Mouse (Mus musculus): ENCODE results near the gene Imp3.
"Not testable (repeated sequence)": the region's sequence is repeated elsewhere in the genome, so short reads cannot be mapped to it uniquely, and the experiment has no call there.

The Imp3 gene

DNA sequence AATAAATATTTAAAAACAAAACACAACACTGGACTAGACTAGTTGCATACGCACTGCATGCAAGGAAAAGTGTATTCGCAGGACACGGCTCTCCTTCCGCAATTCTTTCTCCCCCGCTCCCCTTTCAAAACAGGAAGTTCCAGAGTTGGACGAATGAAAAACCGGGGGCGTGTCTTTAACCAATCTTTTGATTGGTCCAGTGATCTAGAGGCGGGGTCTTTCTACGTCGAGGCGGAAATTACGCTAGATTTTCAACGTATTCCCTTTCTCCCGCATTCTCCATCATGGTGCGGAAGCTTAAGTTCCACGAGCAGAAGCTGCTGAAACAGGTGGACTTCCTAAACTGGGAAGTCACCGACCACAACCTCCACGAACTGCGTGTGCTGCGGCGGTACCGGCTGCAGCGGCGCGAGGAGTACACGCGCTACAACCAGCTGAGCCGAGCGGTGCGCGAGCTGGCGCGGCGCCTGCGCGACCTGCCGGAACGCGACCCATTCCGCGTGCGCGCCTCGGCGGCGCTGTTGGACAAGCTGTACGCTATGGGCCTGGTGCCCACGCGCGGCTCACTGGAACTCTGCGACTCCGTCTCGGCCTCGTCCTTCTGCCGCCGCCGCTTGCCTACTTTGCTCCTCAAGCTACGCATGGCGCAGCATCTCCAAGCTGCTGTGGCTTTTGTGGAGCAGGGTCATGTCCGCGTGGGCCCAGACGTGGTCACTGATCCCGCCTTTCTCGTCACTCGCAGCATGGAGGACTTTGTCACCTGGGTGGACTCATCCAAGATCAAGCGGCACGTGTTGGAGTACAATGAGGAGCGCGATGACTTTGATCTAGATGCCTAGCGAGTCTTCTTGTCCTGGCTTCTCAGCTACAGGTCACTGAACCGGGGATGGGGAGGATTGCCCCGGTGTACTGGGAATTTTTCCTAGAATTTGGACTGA, at the start of gene Imp3:
Gene Imp3, plus strand, starts transcription at position 253 of the 938 bp plus-strand sequence.
- DNase-seq (ENCODE audit: low read depth, low spot score): peak; percentile 94

DNA sequence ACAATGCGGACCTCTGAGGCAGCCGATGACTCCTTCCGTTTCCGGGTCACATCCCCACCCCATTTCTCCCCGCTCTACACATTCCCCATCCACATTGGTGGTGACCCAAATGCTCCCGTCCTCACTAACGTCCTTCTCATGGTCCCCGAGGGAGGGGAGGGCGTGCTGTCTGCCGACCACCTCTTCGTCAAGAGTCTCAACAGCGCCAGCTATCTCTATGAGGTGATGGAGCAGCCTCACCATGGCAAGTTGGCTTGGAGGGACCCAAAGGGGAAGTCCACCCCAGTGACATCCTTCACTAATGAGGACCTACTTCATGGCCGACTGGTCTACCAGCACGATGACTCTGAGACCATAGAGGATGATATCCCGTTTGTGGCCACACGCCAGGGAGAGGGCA, 49.7 kb upstream of the Imp3 start:
- no peak for DNase-seq (ENCODE audit: low read depth, low spot score)

DNA sequence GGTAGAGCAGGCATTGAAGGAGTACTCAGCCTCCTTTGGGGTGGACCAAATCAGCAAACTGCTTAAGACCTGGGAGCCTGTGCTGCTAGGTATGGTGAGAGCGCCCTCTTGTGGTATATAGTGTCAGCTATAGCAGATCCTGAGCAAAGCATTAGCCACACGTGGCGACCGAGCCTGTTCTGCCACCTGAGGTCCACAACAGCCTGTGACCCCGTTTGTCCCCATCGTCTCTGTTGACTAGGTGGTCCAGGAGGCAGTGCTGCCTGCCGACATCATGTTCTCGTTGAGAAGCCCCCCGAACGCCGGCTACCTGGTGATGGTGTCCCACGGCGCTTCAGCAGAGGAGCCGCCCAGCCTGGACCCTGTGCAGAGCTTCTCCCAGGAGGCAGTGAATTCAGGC, 47.5 kb upstream of the Imp3 start:
- peak; percentile 73 for DNase-seq (ENCODE audit: low read depth, low spot score)

DNA sequence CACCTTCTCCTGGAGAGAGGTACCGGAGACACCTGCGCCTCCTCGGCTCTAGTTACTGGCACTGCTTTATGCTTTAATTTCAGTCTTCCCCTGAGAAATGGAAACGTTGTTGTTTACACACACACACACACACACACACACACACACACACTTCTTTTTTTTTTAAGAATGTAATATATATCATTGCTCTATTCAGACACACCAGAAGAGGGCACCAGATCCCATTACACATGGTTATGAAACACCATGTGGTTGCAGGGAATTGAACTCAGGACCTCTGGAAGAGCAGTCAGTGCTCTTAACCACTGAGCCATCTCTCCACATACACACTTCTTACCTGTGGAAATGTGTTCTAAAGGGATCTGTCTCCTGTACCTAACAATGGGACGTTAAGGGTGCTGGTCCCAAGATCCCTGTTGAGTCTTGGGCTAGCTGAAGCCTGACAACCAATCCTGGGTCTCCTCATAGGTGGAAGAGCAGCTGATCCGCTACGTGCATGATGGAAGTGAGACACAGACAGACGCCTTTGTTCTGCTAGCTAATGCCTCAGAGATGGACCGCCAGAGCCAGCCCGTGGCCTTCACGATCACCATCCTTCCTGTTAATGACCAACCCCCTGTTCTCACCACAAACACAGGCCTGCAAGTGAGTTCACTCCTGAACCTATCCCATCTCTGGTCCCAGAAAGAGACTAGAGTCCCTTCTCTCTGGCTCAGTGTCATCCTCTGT, 46.6 kb upstream of the Imp3 start:
- no peak for DNase-seq (ENCODE audit: low read depth, low spot score)

DNA sequence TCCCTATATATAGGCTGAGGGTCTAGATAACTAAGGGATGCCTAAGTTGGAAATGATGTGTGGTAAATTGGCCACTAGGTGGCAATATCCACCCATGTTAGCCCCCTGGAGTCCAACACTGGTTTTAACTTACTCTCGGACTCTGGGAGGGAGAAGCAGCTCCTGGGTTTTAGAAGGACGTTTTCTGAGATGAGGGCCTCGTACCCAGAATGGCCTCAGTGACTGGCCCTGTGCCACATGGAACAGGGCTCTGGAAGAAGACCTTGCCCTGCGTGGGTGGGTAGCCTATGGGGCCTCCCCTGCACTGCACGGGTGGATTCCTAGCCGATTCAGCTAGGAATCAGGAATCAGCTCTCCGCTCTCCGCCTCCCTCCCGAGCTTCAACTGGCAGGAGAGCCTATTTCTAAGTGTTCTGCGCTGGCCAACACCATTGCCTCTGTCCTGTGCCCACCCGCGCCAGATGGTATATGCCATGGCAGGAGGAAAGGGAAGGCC, 45.7 kb upstream of the Imp3 start:
- peak; percentile 60 for DNase-seq (ENCODE audit: low read depth, low spot score)

DNA sequence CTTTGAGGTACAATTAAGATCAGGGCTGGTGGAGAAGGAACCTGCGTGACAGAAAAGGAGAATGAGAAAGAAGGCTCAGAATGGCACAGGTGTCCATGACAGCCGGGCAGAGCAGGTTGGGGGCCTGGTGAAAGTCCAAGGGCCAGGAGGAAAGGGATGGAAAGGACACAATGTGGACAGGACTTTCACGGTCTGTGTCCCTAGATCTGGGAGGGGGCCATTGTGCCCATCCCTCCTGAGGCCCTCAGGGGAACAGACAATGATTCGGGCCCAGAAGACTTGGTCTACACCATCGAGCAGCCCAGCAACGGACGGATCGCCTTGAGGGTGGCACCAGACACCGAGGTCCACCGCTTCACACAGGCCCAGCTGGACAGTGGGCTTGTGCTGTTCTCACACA, 45.2 kb upstream of the Imp3 start:
- no peak for DNase-seq (ENCODE audit: low read depth, low spot score)

DNA sequence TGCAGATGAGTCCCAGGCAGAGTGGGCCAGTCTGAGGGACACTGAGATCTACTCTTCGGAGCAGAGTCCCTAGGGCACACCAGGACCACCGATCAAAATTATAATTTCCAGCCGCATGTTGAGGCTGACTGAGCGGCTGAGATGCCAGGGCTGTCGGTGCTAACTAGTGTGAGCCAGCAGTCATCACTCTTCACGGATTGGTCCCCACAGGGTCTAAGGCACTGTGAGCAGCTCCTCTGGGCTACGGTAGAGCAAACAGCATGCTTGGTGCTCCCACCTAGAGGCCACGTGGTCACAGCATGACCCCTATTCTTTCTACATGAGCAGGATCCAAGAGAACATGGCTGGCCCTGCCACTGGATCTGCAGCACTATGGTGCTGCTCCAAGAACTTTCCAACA, 44.0 kb upstream of the Imp3 start:
- no peak for DNase-seq (ENCODE audit: low read depth, low spot score)

DNA sequence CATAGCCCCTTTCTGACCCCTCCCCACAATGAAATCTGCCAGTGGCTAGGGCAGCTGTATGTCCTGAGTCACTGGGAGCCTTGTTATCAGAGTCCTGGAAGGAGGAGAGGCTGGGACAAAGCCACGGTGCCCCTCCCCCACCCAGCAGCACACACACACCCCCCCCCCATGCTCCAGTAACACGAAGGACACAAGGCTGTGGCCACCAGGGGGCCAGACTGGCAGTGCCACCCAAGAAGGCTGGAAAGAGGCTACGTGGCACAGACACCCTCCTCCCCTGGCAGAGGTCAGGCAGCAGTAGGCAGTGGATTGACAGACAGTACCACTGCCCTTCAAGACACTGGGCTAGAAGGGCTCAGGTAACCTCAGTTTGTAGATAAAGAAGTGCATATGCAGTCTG, 43.3 kb upstream of the Imp3 start:
- DNase-seq (ENCODE audit: low read depth, low spot score): no peak

DNA sequence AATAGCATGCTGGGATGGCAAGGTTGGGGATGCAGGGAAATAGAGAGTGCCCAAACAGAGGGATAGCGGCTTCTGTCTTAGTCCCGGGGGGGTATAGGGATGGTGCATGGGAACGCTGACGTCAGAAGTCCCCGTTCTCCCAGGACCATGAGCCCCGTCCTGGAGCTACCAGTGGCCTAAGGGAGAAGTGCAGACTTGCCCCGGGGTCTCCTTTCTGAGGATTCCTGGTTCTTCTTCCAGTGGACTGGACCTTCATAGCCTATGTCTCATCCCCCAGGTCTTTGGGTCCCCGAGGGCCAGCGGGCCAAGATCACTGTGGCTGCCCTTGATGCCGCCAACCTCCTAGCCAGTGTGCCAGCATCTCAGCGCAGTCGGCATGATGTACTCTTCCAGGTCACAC, 40.5 kb upstream of the Imp3 start:
- DNase-seq (ENCODE audit: low read depth, low spot score): no peak

DNA sequence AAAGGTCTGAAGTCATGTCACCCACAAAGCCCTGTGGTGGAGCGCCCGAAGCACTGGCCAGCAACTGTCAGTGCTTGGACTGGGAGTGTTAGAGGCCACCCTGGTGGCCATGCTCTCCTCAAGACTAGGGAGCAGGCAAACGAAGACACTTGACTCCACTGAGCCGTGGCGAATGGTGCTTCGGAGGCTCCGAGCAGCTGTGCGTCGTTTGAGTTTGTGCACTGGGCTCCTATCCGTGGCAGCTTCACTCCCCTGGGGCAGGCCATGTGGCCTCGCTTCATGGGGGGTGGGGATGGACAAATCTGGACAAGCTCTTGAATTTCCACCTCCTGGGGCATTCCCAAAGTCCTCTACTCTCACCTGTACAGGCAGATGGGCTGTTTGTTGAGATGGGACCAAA, 37.9 kb upstream of the Imp3 start:
- DNase-seq (ENCODE audit: low read depth, low spot score): no peak

DNA sequence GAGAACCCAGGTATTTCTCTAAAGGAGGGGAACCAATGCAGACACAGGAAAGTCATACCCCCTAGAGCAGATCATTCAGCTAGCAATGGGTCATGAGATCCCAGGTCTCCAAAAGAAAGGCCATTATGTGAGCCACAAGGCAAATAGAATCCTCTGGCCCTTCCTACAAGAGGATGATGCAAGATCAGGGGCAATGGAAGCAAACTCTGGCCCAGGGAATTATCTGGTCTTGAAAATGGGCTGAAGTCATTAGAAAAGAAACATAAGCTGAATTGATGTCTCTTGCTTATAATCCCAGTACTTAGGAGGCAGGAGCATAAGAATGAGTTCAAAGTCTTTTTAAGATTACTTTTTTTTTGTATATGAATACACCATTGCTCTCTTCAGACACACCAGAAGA, 37.2 kb upstream of the Imp3 start:
- DNase-seq (ENCODE audit: low read depth, low spot score): no peak

DNA sequence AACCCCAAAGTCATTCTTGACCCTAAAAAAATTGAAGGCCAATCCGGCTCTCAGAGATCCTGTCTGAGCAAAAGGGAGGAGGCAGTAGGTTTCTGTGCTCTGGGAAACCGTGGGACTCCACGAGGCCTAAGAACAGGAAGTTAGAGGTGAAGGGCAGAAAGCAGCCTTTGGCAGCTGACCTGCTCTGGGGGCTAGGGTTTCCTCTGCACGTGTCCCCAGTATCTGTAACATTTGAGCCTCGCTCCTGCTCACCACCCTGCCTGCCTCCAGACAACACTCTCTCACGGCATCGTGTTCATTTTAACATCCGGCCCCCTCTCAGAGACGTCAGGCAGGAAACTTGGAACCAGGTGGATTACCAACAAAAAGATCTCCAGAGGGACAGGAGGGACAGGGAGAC, 36.7 kb upstream of the Imp3 start:
- no peak for DNase-seq (ENCODE audit: low read depth, low spot score)

DNA sequence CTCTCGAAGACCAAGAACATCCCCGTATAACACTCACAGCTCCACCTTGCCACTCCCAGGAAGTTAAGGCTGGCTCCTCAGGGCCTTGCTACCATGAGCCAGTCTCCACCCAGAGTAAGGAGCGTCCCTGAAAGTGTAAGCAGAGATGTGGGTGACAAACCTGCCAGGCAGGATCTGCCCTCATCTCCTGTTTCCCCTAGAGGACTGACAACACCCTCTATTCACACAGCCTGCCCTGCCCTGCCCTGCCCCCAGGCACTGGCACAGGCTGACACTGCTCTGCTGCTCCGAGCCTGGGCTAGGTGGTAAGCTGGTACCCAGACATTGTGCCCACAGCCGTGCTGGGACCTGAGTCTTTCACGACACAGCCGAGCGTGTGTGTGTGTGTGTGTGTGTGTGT, 36.1 kb upstream of the Imp3 start:
- no peak for DNase-seq (ENCODE audit: low read depth, low spot score)

DNA sequence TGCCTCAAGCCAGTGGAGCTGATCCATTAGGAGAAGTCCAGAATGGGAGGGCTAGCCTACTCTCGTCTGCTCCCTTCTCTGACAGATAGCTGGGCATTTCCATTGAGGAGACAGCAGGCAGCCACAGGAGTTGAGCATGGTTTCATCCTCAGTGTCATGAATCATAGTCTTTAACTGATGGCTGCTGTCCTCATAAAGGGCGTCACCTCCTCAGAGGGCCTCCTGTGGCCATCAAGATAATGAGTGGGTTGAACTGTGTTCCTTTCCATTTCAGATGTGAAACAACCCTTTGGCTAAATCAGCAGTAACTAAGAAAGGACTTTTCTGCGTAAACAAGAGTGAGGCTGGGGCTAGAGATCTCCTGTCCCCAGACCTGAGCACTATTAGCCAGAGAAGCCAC, 33.6 kb upstream of the Imp3 start:
- no peak for DNase-seq (ENCODE audit: low read depth, low spot score)

DNA sequence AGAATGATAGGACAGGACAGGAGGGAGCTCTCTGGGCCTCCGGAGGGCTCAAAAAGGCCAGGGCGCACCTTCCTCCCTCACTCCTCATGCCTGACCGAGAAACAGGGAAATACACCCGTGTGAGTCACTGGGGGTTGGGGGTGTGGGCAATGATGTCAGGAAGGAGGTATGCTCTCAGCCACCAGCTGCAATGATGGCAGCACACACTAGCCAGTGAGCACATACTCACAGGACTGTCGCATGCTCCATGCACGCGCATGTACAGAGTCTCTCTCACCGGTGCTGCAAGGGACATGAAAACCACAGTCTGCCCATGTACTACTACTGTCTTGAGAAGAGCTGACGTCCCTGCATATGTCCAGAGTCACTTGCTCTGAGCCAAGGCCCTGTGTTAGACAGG, 29.7 kb upstream of the Imp3 start:
- DNase-seq (ENCODE audit: low read depth, low spot score): no peak

DNA sequence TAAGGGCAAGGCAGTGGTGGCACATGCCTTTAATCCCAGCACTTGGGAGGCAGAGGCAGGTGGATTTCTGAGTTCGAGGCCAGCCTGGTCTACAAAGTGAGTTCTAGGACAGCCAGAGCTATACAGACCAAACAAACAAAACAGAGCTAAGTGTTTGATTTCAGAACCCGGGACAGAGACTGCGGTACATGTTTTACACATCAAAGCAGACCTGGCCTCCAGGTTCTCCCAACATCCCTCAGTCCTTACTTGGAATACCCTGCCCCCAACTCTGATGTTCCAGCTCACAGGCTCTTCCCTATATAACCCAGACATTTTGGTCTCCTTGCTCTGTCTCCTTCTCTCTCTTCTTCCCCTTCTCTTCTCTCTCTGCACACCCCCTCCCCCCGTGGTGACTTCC, 27.3 kb upstream of the Imp3 start:
- DNase-seq (ENCODE audit: low read depth, low spot score): not testable (repeated sequence)

DNA sequence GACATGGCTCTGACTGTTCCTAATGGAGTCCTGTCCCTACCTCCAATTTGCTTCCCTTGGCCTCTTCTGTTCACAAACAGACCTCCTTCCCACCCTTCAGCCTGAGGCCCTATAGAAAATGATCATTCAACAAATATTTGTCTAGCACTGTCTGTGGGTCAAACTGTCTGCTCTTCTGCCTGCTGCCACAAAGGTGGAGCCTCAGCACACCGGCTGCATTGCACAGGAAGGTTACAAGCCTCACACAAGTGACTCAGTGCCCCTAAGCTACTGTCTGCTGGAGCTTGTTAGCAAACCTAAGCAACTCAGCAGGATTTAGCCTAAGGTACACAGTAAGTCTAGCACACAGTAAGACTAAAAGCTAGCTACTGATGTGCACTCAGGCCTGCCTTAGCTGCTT, 26.3 kb upstream of the Imp3 start:
- DNase-seq (ENCODE audit: low read depth, low spot score): no peak

DNA sequence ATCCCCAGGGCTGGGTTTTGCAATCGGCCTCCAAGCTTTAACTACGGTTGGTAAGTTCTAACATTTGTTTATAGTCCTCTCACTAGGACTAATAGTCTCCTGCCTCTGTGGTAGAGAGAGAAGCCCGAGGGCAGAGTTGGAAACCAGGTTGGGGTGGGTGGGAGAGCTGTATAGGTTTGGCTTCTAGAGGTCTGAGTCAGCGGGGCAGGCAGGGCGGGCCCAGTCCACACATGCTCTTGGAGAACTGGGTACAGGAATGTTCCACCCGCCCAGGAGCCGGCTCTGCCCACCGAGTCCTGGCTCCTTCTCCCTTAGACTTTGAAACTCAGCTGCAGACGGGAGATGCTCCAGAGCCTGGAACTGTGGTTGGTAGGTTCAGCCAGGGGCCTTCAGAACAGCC, 23.3 kb upstream of the Imp3 start:
- DNase-seq (ENCODE audit: low read depth, low spot score): no peak

DNA sequence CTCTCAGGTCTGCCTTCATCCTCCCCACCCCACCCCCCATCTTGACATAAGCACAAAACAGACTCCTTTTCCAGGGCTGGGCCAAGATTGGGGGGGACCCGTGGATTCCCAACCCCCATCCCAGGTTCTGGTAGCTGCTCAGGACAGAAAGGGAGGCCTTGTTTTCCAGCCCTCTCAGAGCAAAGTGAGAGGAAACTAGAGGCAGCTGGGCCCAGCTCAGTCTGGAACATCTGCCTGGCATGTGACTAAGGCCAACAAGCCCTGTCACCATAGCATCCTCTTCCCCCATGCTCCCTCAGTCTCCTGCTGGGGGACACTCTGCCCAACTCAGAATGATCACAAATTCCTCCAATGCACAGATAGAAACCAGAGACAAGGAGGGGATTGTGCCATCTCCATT, 22.2 kb upstream of the Imp3 start:
- no peak for DNase-seq (ENCODE audit: low read depth, low spot score)

DNA sequence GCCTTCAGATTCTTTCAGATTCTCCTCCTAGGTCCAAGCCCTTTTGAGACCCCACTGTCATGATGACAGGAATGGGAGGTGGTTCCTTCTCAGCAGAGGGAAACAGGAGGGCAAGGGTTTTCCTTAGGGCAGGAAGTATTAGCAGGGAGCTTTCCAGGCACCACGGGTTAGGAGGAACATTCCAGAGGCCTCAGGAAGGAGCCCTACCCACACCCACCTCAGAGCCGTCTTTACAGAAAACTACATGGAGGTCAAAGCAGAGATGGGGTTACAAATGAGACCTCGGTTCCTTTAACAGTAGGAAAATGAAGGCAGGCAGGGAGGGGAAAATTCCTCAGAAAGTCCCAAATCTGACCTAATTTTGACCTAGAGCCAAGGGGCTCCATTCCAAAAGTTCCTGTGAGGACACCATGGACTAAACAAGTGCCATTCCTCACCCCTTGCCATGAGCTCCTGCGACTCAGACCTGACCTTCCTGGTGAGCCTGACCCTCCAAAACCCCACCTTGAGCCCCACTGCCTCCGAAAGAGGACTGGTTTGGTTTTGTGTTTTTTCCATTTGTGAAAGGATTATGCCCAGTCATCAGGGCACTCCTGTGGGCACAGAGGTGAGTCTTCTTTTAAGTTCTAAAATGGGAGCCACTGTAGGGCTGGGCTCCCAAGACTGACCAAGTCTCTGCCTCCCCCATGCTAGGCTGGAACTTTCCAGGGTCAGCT, 21.4 kb upstream of the Imp3 start:
- no peak for DNase-seq (ENCODE audit: low read depth, low spot score)

DNA sequence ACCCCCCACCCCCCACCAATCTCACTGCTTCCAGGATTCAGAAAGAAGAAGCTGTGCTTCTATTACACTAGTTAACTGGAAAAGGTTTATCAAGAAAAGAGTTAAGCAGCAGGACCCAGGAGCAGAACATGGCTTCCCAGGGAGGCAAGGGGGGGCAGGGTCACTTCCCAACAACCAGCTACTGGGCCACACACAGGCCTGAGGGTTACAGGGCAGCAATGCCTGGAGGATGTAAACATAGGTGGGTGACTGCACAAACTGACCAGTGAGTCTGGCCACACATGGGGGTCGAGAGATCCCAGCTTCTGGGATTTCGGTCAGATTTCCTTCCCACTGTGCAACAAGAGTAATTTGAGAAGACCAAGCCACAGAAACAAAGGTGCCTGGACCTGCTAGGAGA, 20.1 kb upstream of the Imp3 start:
- no peak for DNase-seq (ENCODE audit: low read depth, low spot score)

DNA sequence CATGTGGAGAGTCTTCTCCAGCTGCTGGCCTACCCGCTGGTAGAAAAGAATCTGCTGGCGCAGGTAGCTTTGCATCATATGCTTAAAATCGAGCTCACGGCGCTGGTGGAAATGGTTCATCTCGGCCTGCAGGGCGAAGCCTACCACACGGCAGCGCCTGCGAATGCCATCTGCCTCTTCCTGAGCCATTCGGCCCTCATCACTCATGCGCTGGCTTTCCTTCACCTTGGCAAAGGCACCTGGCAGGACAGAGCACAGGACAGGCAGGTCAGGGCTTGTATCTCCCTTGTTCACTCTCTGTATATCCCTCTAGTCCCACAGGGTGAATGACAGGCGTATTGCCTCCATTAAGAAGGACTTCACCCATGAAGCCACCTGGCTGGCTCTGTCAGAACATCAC, 18.8 kb upstream of the Imp3 start:
- no peak for DNase-seq (ENCODE audit: low read depth, low spot score)

Data from brain, embryonic 18.5 days (tissue).